Mouse (Mus musculus) forebrain, embryonic 14.5 days (tissue): ENCODE data around the gene Ssbp3. TPM values are rescaled to one million over a fixed set of nuclear protein-coding genes. Genes with fewer than 3 reads are reported as not detected.

Experiments
- ATAC-seq: fragments of 200-750 bp; cut with Nextera tagmentation; 2 replicates; pipeline ENCODE4 v1.8.0; 2017; ENCODE audit warnings: mild to moderate bottlenecking, moderate library complexity
- DNase-seq: peaks from one replicate; pipeline ENCODE4 v3.0.0-alpha.2; 2015; ENCODE audit warnings: low spot score
- H3K27ac ChIP-seq: fragments of 300-500 bp; sonication (generic); 2 replicates; pipeline ENCODE4 v1.5.1; 2014; ENCODE audit warnings: low read depth, mild to moderate bottlenecking, control low read depth, low read length, moderate library complexity
- H3K27me3 ChIP-seq: fragments of 300-500 bp; sonication (generic); replicated peaks from 2 replicates; pipeline ENCODE4 v1.6.1; 2014; ENCODE audit warnings: low read length, control low read depth, mixed read lengths; ENCODE audit not compliant: control insufficient read depth, insufficient read depth
- H3K36me3 ChIP-seq: fragments of 300-500 bp; sonication (generic); 2 replicates; pipeline ENCODE4 v1.6.1; 2014; ENCODE audit warnings: low read length, control low read depth; ENCODE audit not compliant: control insufficient read depth, insufficient read depth
- H3K4me1 ChIP-seq: fragments of 300-500 bp; sonication (generic); 2 replicates; pipeline ENCODE4 v1.6.1; 2014; ENCODE audit warnings: antibody characterized with exemption, low read length, control low read depth; ENCODE audit not compliant: control insufficient read depth, insufficient read depth
- H3K4me2 ChIP-seq: fragments of 300-500 bp; sonication (generic); 2 replicates; pipeline ENCODE4 v1.6.1; 2014; ENCODE audit warnings: mild to moderate bottlenecking, control low read depth, low read length
- H3K4me3 ChIP-seq: fragments of 300-500 bp; sonication (generic); 2 replicates; pipeline ENCODE4 v1.5.1; 2014; ENCODE audit warnings: low read depth, low read length, control low read depth
- H3K9ac ChIP-seq: fragments of 300-500 bp; sonication (generic); 2 replicates; pipeline ENCODE4 v1.6.1; 2014; ENCODE audit warnings: mild to moderate bottlenecking, low read length, control low read depth, moderate library complexity
- H3K9me3 ChIP-seq: fragments of 300-500 bp; sonication (generic); replicated peaks from 2 replicates; pipeline ENCODE4 v1.6.1; 2016; ENCODE audit warnings: low read length, control low read depth, mixed read lengths; ENCODE audit not compliant: control insufficient read depth
- WGBS: fragments of 180-500 bp; shearing (Covaris S2); extraction: QIAGEN DNeasy Blood & Tissue Kit; methylation state at CpG from one replicate; pipeline ENCODE4 v1.1.7; 2014; 5-methylcytosine and 5-hydroxymethylcytosine counted together
- polyA plus RNA-seq: library from polyadenylated mRNA; unstranded; fragments of >200 nt; fragmentation: Nextera tagmentation; extraction: Ambion mirVana; gene quantifications from 2 replicates; pipeline ENCODE4 v1.2.1, GENCODE M21; 2014

Ssbp3 gene
- polyA plus RNA-seq, 1 experiment from 2014 or later: 118 TPM

DNA sequence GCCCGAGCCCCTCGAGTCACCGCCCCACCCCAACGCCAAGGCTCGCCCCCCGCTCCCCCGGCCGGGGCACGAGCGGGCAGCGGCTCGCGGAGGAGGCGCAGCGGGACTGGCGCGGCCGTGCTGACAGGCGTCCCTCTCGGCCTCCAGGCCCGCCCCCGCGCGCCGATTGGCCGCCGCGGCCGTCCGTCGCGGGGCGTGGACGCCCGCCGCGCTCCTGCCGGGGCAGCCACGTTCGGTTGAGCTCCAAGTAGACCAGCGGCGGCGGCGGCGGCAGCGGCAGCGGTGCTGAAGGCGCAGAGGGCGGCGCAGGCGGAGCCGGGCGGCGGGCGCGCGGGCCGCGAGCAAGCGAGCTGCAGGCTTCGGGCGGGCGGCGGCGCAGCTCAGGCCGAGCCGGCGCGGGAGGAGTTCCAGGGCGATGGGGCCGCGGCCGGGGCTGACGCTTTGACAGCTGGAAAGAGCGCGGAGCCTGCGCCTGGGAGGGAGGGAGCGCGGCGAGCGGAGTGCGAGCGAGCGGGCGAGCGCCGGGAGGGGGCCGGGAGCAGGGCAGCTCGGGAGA, 823 bp downstream of the Ssbp3 start:
- ATAC-seq: peak; percentile 93
- no peaks in the 10 kb centered on the region for H3K9me3 ChIP-seq
- under 1% methylated on average over 66 of the region's 89 CpGs for WGBS

DNA sequence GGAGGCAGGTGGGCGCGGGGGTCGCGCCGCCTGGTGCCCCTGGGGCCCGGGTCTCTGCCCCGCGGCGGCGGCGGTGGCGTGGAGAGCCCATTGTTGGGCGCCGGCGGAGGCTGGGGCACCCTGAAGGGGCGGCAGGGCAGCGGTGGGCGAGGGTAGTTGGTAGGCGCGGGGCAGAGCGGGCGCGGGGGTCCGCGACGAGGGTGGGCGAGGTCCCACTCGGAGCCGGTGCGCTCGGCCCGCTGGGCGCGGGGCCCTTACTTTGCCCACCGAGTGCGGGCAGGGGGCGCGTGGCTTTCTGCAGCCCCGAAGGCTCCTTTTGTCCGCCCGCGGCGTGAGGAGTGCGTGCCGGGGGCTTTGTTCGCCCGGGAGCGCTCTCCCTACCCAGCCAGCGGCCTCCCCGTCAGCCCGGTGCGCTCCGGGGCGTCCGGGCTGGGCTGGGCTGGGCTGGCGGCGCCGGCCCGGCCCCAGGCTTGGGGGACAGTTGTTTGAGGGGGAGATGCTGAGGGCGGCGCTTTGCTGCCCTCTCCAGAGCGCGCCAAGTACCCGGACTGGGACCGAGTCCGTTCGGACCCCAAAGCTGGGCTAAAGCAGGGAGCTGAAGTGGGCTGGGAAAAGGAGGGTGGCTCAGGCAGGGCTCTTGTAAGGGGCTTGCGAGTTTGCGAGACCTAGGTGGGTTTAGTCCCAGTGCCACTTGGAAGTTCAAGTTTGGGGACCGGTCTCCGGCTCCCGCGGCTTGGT, 1.6 kb downstream of the Ssbp3 start:
- peak overlapping the region; percentile 100 for H3K4me3 ChIP-seq
- H3K36me3 ChIP-seq: peaks cover 38% of the 10 kb centered on the region
- DNase-seq (peak; percentile 43), ATAC-seq (peak; percentile 16)
- peaks cover 38% of the 10 kb centered on the region for H3K4me1 ChIP-seq
- no peaks in the 10 kb centered on the region for H3K27me3 ChIP-seq
- peak overlapping the region; percentile 99 for H3K9ac ChIP-seq
- WGBS: 0% methylated on average over 50 of the region's 73 CpGs
- H3K4me2 ChIP-seq: peak overlapping the region; percentile 85
- H3K27ac ChIP-seq: peak overlapping the region; percentile 98
- no peaks in the 10 kb centered on the region for H3K9me3 ChIP-seq

More for the DNA sequence above, 823 bp downstream of the Ssbp3 start:
- peak overlapping the region; percentile 98 for H3K27ac ChIP-seq
- H3K4me1 ChIP-seq: peaks cover 38% of the 10 kb centered on the region
- peak overlapping the region; percentile 100 for H3K4me3 ChIP-seq
- H3K27me3 ChIP-seq: no peaks in the 10 kb centered on the region
- peaks cover 30% of the 10 kb centered on the region for H3K36me3 ChIP-seq
- peak overlapping the region; percentile 99 for H3K9ac ChIP-seq
- peak overlapping the region; percentile 85 for H3K4me2 ChIP-seq
- DNase-seq: peak; percentile 95

DNA sequence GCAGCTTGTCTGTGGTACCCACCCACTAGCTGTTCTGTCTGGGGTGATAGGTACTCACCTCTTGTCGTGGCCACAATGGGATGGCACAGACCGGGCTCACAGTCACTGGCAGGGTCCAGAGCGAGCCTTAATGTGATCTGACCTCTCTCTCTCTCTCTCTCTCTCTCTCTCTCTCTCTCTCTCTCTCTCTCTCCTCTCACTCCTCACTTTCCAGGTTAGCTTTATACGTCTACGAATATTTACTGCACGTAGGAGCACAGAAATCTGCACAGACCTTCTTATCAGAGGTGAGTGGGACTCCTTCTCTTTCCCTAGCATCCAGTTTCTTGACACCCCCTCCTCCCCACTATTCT, 2.2 kb downstream of the Ssbp3 start:
- Histone ChIP-seq H3K9me3 (no peaks in the 10 kb centered on the region), H3K27ac (peak overlapping the region; percentile 98; the same call in 1 of the 2 replicates), H3K36me3 (peaks cover 43% of the 10 kb centered on the region), H3K4me3 (peak overlapping the region; percentile 100), H3K27me3 (no peaks in the 10 kb centered on the region), H3K4me1 (peaks cover 38% of the 10 kb centered on the region), H3K4me2 (peak overlapping the region; percentile 85), H3K9ac (peak overlapping the region; percentile 99)
- 3% methylated on average over 6 of the region's 6 CpGs for WGBS
- DNase-seq: no peak
- ATAC-seq: no peak

DNA sequence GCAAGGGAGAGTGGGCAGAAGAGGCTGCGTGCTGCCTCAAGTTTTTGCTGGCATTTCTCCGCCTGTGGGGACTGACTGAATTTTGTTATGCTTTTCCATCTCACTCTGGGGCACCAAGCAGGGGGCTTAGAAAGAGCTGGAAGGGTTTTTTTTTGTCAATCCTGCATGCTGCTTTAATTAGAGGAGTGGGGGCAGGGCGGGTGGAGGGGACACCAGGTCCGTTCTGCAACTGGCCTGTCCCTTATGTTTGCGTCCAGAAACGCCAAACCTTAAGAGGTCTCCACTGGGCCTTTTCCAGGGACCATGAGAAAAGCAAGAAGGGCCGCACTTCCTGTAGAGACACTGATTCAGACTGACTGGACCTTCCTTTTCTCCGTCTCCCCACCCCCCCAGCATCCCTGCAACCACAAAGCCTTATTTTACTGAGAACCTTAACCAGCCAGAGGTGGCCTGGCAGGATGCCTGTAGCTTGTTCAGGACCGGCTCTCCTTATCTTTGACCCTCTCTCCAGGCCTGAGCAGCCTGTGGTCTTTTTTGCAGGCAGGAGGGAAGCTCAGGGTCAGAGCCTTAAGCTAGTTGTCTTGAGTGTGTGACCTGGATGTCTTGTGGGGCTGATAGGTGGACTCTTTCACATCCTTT, 3.0 kb downstream of the Ssbp3 start:
- Histone ChIP-seq H3K36me3 (peaks cover 51% of the 10 kb centered on the region), H3K4me2 (peak overlapping the region; percentile 85), H3K27me3 (no peaks in the 10 kb centered on the region), H3K9me3 (no peaks in the 10 kb centered on the region), H3K9ac (peak overlapping the region; percentile 99), H3K4me1 (peaks cover 40% of the 10 kb centered on the region), H3K27ac (no peak overlapping the region), H3K4me3 (peak overlapping the region; percentile 100)
- 6% methylated on average over 9 of the region's 9 CpGs for WGBS
- DNase-seq (no peak), ATAC-seq (no peak)

DNA sequence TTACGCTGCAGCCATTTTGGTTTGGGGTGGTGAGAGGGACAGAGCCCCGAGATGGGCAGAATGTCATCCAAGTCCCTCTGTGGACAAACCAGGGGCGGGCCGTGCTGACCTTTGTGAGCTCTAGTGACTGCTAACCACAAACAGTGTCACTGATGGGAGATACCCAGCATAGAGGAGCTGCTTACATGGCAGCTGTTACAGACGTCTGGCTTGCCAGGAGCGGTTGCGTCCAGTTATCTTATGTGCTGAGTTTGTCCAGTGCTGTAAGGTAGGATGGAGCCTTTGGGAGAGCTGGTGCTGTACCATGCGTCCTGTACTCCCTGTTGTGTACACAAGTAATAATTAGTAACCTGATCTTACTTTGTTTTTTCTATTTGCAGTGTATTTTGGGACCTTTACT, 4.8 kb downstream of the Ssbp3 start:
- H3K9me3 ChIP-seq: no peaks in the 10 kb centered on the region
- WGBS: 73% methylated on average over 8 of the region's 8 CpGs
- DNase-seq (no peak), ATAC-seq (no peak)
- H3K27ac ChIP-seq: no peak overlapping the region
- peaks cover 67% of the 10 kb centered on the region for H3K36me3 ChIP-seq
- H3K4me3 ChIP-seq: 0 out of 2 replicates have a peak overlapping the region, but pooled peaks have one; percentile 2
- H3K4me1 ChIP-seq: peaks cover 27% of the 10 kb centered on the region
- H3K27me3 ChIP-seq: no peaks in the 10 kb centered on the region
- peak overlapping the region; percentile 85 for H3K4me2 ChIP-seq
- peak overlapping the region; percentile 13; the same call in 1 of the 2 replicates for H3K9ac ChIP-seq

DNA sequence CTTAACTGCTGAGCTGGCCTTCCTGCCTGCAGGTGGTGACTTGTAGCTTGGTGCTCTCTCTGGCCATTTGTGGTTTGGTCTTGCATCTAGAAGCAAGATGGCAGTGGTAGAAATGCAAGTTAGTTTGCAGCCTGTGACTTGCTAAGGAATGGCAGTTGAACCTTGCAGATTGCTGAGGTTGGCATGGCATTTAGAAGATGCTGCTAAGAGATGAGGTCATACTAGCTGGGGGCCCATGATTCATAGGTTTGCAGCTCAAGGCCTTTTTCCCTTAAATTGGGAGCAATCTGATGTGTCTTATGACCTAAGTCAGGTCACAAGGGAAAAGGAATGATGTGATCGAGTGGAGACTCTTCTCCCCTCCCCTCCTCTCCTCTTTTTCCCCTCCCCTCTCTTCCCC, 7.8 kb downstream of the Ssbp3 start:
- H3K27me3 ChIP-seq: no peaks in the 10 kb centered on the region
- H3K4me3 ChIP-seq: no peak overlapping the region
- H3K4me2 ChIP-seq: no peak overlapping the region
- H3K27ac ChIP-seq: no peak overlapping the region
- no peak overlapping the region for H3K9ac ChIP-seq
- H3K9me3 ChIP-seq: no peaks in the 10 kb centered on the region
- DNase-seq (no peak), ATAC-seq (no peak)
- 62% methylated on average over 1 of the region's 1 CpGs for WGBS
- H3K4me1 ChIP-seq: peaks cover 30% of the 10 kb centered on the region
- H3K36me3 ChIP-seq: peaks cover 94% of the 10 kb centered on the region

DNA sequence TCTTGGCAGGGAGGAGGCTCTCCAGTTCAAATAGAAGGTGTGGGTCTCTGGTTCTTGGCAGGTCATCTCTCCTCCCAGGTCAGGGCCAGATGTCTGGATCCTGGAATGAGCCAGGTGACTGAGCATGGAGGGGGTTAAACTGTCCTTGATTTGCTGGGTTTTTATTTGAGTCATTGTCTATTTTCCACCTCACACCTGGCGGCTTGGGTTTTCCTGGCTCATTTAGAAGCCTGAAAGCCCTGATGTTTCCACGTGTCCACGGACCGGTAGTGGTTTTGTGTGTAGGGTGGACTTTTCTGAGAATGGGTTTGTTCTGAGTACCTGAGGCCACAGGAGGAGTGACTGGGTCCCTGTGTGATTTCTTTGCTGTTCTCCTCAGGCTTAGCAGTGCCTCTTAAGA, 9.6 kb downstream of the Ssbp3 start:
- Histone ChIP-seq H3K4me2 (no peak overlapping the region), H3K36me3 (peaks cover 95% of the 10 kb centered on the region), H3K4me1 (peaks cover 11% of the 10 kb centered on the region), H3K9me3 (no peaks in the 10 kb centered on the region), H3K4me3 (no peak overlapping the region), H3K27ac (no peak overlapping the region), H3K27me3 (no peaks in the 10 kb centered on the region), H3K9ac (no peak overlapping the region)
- DNase-seq: no peak
- ATAC-seq: no peak
- WGBS: 88% methylated on average over 4 of the region's 4 CpGs

DNA sequence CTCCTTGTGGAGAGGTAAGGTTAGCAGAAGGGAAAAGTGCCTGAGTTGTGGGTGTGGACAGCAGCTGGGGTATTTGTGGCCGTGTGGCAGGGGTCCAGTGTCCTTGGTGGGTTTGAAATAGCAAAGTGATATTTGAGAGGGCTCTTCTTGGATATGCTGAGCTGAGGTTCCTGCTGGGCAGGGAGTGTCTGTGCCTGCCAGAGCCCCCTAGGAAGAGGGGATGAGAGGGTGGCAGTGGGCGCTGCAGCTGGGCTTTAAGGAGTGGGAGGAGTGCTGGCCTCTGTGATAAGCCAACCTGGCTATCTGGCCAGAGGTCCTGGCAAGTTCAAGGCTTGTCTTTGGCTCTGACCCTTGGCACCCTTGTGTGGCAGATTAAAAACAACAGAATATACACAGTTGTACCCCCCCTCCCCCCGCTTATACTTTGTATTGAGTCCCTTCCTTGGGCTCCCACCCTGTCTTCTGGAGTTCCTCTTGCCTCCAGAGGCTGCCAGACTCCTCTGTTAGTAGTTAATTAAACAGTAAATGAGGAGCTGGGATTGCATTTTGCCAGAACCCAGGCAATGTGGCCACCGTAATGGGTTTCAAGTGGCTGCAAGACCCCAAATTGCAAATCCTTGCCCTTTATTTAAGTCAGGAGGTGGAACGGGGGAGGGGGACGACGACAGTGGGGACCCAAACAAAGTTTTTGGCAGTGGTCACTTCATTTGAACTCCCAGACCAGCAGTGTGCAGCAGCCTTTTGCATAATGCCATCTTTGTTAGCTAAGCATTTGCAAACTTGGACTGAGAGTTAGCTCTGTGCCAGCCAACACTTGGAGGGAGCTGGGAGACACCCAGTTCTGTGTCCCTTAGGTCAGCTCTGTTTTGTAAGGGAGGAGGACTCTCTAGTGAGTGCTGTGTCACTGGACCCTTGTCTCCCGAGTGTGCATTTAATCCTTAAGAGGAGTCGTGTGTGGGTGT, 11.2 kb downstream of the Ssbp3 start:
- Histone ChIP-seq H3K27ac (peak overlapping the region; percentile 46; the same call in 1 of the 2 replicates), H3K4me2 (no peak overlapping the region), H3K4me3 (no peak overlapping the region), H3K9ac (0 out of 2 replicates have a peak overlapping the region, but pooled peaks have one; percentile 22), H3K9me3 (no peaks in the 10 kb centered on the region), H3K36me3 (peaks cover 95% of the 10 kb centered on the region), H3K4me1 (peaks cover 13% of the 10 kb centered on the region), H3K27me3 (no peaks in the 10 kb centered on the region)
- WGBS: 50% methylated on average over 9 of the region's 9 CpGs
- DNase-seq (peak; percentile 73), ATAC-seq (peak; percentile 52)
